Mouse (Mus musculus): Measurements from ENCODE around the gene Ifitm1.

DNA sequence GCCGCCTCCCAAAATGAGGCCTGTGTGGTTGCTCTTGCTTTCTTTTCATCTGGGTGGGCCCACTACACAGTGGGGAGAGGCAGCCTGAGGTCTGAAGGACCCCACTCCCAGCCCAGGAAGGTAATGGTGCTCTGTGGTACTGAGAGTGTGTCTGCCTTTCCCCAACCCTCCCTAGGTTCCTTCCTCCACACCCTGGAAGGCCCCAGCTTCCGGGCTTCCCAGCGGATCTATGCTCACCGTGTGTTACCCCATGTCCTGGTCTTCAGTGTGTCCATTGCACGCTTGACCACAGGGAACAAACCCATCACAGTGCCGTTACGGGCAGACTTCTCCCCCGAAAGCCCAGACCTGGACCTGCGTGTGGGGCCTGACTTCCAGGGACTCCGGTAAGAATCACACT lies 24.2 kb upstream of the Ifitm1 start:
- TF ChIP-seq CTCF (conservative IDR thresholded peaks at IDR 0.05; ENCODE audit: low read length) (no peak), NANOG (IDR thresholded peaks at IDR 0.05; ENCODE audit: borderline replicate concordance, low read length) (no peak), POU5F1 (IDR thresholded peaks at IDR 0.05; ENCODE audit: borderline replicate concordance, low read length) (no peak)

Data from E14TG2a.4 (cell line).